ENCODE assay signal across 8 mouse cellular contexts in the genomic region with DNA sequence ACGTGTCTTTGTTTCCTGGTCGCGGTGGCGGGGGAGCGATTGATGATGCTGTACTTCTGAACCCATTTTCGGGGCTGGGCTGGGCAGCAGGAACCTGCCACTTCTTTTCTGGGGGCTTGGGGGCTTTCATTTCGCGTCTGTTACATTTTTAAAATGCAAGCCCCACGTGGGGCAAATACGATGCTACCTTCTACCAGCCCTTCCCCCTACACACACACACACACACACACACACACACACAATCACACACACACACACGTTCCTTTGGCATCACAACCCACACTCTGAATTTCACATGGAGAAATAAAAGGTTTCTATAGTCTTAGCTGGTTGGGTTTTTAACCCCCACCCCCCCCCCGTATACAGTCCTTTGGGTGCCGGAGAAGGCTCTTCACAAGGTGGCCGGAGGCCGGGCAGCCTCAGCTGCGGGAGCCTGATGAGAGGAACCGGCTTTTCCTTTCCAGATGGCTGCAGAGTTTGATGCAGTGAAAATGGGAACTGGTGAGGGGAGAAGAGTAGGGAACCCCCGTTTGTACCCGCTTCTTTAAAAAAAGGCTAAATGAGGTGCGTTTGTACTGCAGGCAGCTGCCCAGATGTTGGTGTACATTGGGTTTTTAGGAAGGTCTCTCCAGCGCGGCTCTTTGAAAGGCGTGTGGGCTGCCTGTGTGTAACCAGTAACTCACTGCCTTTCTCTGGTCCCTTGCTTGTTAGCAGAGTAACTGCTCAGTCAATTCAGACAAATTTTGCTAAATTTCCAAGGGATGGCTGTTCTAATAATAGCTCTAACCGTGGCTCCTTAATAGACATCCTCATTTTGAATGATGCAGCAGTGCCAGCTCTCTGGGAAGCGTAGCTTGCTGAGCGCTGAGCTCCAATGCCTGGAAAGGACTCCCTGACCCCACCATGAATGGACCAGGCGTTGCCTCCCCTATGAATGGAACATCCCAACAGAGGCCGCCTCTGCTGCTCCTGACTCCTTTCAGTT.
DNase-seq lines count a peak whose midpoint lies in the region; ATAC-seq and TF ChIP-seq lines count a peak whose summit lies in the region.

No protein-coding gene starts in this region.

- no peaks in the 10 kb centered on the region for H3K9me3 ChIP-seq in lung, embryonic 14.5 days (ENCODE audit: low read depth, low read length)

- WGBS in lung, embryonic 14.5 days = 1% methylated on average over 28 of the region's 28 CpGs

- TF ChIP-seq CTCF in lung, embryonic 14.5 days (IDR thresholded peaks at IDR 0.05; ENCODE audit: low read depth) = no peak
- no peak for TF ChIP-seq CTCF in layer of hippocampus, adult 2 months (conservative IDR thresholded peaks at IDR 0.05)

- peak overlapping the region; percentile 94 for H3K27ac ChIP-seq in lung, embryonic 14.5 days (ENCODE audit: low read depth)
- H3K27ac ChIP-seq in layer of hippocampus, adult 2 months = peak overlapping the region; percentile 59

- peak; percentile 79 for DNase-seq in lung, embryonic 14.5 days
- no peak for DNase-seq in lung, postnatal 25 days (ENCODE audit: low spot score)
- peak; percentile 39 to 62 for DNase-seq in cerebellum, postnatal 4 days (ENCODE audit: low spot score in 2 of 2)
- DNase-seq in heart, adult 18-20 months = peak; percentile 37 to 42
- peak; percentile 27 to 47 for DNase-seq in layer of hippocampus, adult 2 months (ENCODE audit: low spot score in 2 of 2)
- DNase-seq in lung, postnatal 10 days = peak; percentile 68
- peak; percentile 37 for DNase-seq in right cerebral cortex, postnatal 4 days
- no peak for DNase-seq in spleen, postnatal 10 days (ENCODE audit: low spot score in 2 of 2)

- peak; percentile 56 for ATAC-seq in lung, embryonic 14.5 days (ENCODE audit: insufficient read depth)

- no peaks in the 10 kb centered on the region for H3K36me3 ChIP-seq in lung, embryonic 14.5 days (ENCODE audit: insufficient read depth)

- peaks cover 11% of the 10 kb centered on the region for H3K4me1 ChIP-seq in lung, embryonic 14.5 days (ENCODE audit: insufficient read depth)

- H3K4me2 ChIP-seq in lung, embryonic 14.5 days = peak overlapping the region; percentile 85

- H3K4me3 ChIP-seq in lung, embryonic 14.5 days (ENCODE audit: low read depth, low read length) = peak overlapping the region; percentile 67
- H3K4me3 ChIP-seq in layer of hippocampus, adult 2 months = peak overlapping the region; percentile 65

- peak overlapping the region; percentile 86 for H3K9ac ChIP-seq in lung, embryonic 14.5 days

- no peaks in the 10 kb centered on the region for H3K27me3 ChIP-seq in lung, embryonic 14.5 days (ENCODE audit: insufficient read depth, low read length)

Comparison
In these comparisons a context has a peak if more than half of its experiments do, and no peak if none do; other contexts are left out.
1. DNase-seq: peak in lung, embryonic 14.5 days (single experiment), cerebellum, postnatal 4 days (2 of 2), heart, adult 18-20 months (2 of 2), layer of hippocampus, adult 2 months (2 of 2), lung, postnatal 10 days (single experiment) and right cerebral cortex, postnatal 4 days (single experiment); none in lung, postnatal 25 days (single experiment) and spleen, postnatal 10 days (0 of 2).